Mouse (Mus musculus) thymus, adult 2 months (tissue): ENCODE measurements around the gene Eri2. TPM values are rescaled to one million over a fixed set of nuclear protein-coding genes. Genes with fewer than 3 reads are reported as not detected.
A peak's percentile ranks its signal among the peaks of the same experiment; 100 is the strongest.

Experiments used
- DNase-seq: peaks from one replicate; pipeline ENCODE4 v3.0.0; 2021
- H3K27ac ChIP-seq: fragments of 200-500 bp; 2 replicates; pipeline ENCODE4 v1.5.1; 2012; ENCODE audit warnings: low read length, control low read depth; ENCODE audit not compliant: control insufficient read depth, insufficient read depth
- H3K27me3 ChIP-seq: fragments of 200-500 bp; 2 replicates; pipeline ENCODE4 v1.6.1; 2012; ENCODE audit warnings: mild to moderate bottlenecking, low read length, moderate library complexity, mixed read lengths; ENCODE audit not compliant: control insufficient read depth, insufficient read depth
- H3K36me3 ChIP-seq: fragments of 200-500 bp; 2 replicates; pipeline ENCODE4 v1.6.1; 2012; ENCODE audit warnings: mild to moderate bottlenecking, low read length, moderate library complexity; ENCODE audit not compliant: control insufficient read depth, insufficient read depth
- H3K4me1 ChIP-seq: fragments of 200-500 bp; replicated peaks from 2 replicates; pipeline ENCODE4 v1.6.1; 2012; ENCODE audit warnings: low read length; ENCODE audit not compliant: control insufficient read depth, insufficient read depth
- H3K4me3 ChIP-seq: fragments of 200-500 bp; 2 replicates; pipeline ENCODE4 v1.5.1; 2012; ENCODE audit warnings: mild to moderate bottlenecking, low read length, control low read depth, moderate library complexity; ENCODE audit not compliant: control insufficient read depth, insufficient read depth
- CTCF ChIP-seq: fragments of 200-500 bp; IDR thresholded peaks from 2 replicates; pipeline ENCODE4 v1.5.1; 2012; ENCODE audit warnings: mild to moderate bottlenecking, control low read depth, low read length, moderate library complexity, borderline replicate concordance; ENCODE audit not compliant: control insufficient read depth, poor library complexity, insufficient read depth; ENCODE audit errors: extremely low read depth
- POLR2A ChIP-seq: fragments of 200-500 bp; IDR thresholded peaks from 2 replicates; pipeline ENCODE4 v1.6.1; 2012; ENCODE audit warnings: mild to moderate bottlenecking, low read length, control low read depth, moderate library complexity; ENCODE audit not compliant: control insufficient read depth, poor library complexity, insufficient read depth; ENCODE audit errors: extremely low read depth
- WGBS: fragments of 180-500 bp; shearing (Covaris S2); methylation state at CpG from one replicate; pipeline ENCODE4 v1.1.7; 2018; 5-methylcytosine and 5-hydroxymethylcytosine counted together
- polyA plus RNA-seq: library from polyadenylated mRNA; depleted of rRNA; stranded (reverse); fragments of >200 nt; gene quantifications from 2 replicates; pipeline ENCODE4 v1.2.3, GENCODE M21; 2012; rRNA removed

Gene Eri2
- polyA plus RNA-seq, 1 experiment, result 2.9 TPM

- Histone ChIP-seq H3K4me1 (peaks cover 4% of the 10 kb centered on the region; the same call in 1 of the 2 replicates), H3K27me3 (no peaks in the 10 kb centered on the region), H3K4me3 (peak overlapping the region; percentile 92), H3K27ac (no peak overlapping the region), H3K36me3 (peaks cover 29% of the 10 kb centered on the region)
- no peak for TF ChIP-seq CTCF
- no peak for TF ChIP-seq POLR2A
- 16% methylated on average over 8 of the region's 8 CpGs for WGBS
- no peak for DNase-seq
Observed at GRCm38 (mm10) chr7:119720947-119721310, 72.9 kb downstream of the Eri2 start.

DNA sequence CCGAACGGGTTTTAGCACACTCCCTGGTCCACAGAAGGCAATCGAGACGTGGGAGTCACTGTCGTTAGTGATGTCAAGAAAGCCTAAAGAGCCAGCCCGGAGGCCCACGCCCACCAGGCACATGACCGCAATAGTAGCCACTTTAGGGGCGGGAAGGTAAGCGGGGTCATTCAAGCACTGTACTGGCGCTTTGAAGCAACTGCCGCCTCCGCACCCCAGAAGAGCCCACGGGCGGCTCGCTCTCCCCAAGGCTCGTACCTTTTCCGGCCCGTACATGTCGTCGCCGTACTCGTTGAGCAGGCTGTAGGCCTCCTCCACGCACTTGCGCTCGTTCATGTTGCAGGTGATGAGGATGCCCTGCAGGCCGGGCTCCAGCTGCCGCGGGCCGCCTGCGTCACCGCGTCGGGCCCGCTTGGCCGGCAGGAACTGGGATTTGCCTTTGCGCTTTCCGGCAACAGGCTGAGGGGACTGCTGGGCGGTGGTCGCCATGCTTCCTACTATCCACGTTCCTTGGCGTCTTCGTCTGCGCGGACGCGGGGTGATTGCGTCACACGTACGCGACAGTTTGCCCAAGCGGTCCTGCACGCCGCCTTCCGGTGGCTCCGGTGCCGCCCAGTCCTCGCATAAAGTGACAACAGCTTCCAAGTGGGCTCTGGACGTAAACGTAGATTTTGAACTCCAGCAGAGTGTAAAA, 73.5 kb downstream of the Eri2 start, which contains the start of gene Thumpd1:
Thumpd1 (minus strand) TSS at position 546 of the 694 bp plus-strand sequence.
- TF ChIP-seq POLR2A (0 out of 2 replicates have a peak, but pooled peaks have one; percentile 32), CTCF (no peak)
- H3K27ac ChIP-seq, result no peak within 1 kb of the TSS
- DNase-seq, result peak; percentile 92
- peak within 1 kb of the TSS; percentile 92 for H3K4me3 ChIP-seq
- peaks cover 33% of the 10 kb centered on the region for H3K36me3 ChIP-seq
- under 1% methylated on average over 60 of the region's 60 CpGs for WGBS
- peaks cover 4% of the 10 kb centered on the region; the same call in 1 of the 2 replicates for H3K4me1 ChIP-seq
- no peaks in the 10 kb centered on the region for H3K27me3 ChIP-seq

Other genes starting within 250 kb of the Eri2 start
- gene Acsm2, start 239.7 kb downstream of the Eri2 start, polyA plus RNA-seq, result 0.09 and 0.65 TPM in 2 replicates
- gene Acsm1, start 187.0 kb downstream of the Eri2 start, polyA plus RNA-seq, result 0.22 and 0.40 TPM in 2 replicates
- 0.04 and 0.15 TPM in 2 replicates for gene Acsm4, start 104.0 kb downstream of the Eri2 start, polyA plus RNA-seq
- gene Thumpd1, start 73.3 kb downstream of the Eri2 start, polyA plus RNA-seq, result 30.9 and 31.0 TPM in 2 replicates
- gene Acsm3, start 33.1 kb downstream of the Eri2 start, polyA plus RNA-seq, result 0.89 and 1.5 TPM in 2 replicates
- 9.6 and 12.8 TPM in 2 replicates for gene Rexo5, start 52 bp downstream of the Eri2 start, polyA plus RNA-seq
- gene Lyrm1, start 101.8 kb upstream of the Eri2 start, polyA plus RNA-seq, result 1.1 and 1.9 TPM in 2 replicates
- 4.6 and 4.9 TPM in 2 replicates for gene Dcun1d3, start 102.2 kb upstream of the Eri2 start, polyA plus RNA-seq